Mouse (Mus musculus) A20 (cell line): ENCODE data around the gene Atad1.
"Not testable (repeated sequence)": the region's sequence is repeated elsewhere in the genome, so short reads cannot be mapped to it uniquely, and the experiment has no call there.

Experiments used
- DNase-seq: peaks from one replicate; pipeline ENCODE4 v3.0.0-alpha.2; 2011; ENCODE audit warnings: low read depth, low spot score

Atad1 gene

GRCm38 (mm10) chr19:32739686-32740085, at the start of gene Atad1:
Gene Atad1 (minus strand): TSS chr19:32739786.
- no peak for DNase-seq

- not testable (repeated sequence) for DNase-seq
Observed at GRCm38 (mm10) chr19:32788016-32788415, 48.4 kb upstream of the Atad1 start.

GRCm38 (mm10) chr19:32787388-32787787, 47.8 kb upstream of the Atad1 start:
- DNase-seq: not testable (repeated sequence)

GRCm38 (mm10) chr19:32781305-32782071, 41.9 kb upstream of the Atad1 start:
- no peak for DNase-seq

- no peak for DNase-seq
Observed at GRCm38 (mm10) chr19:32779131-32779530, 39.5 kb upstream of the Atad1 start.

- no peak for DNase-seq
Observed at GRCm38 (mm10) chr19:32778411-32778810, 38.8 kb upstream of the Atad1 start.

GRCm38 (mm10) chr19:32762493-32762892, 22.9 kb upstream of the Atad1 start:
- no peak for DNase-seq

- DNase-seq: no peak
Observed at GRCm38 (mm10) chr19:32761162-32761561, 21.6 kb upstream of the Atad1 start.

GRCm38 (mm10) chr19:32760499-32760898, 20.9 kb upstream of the Atad1 start:
- peak; percentile 81 for DNase-seq

- peak; percentile 71 for DNase-seq
Observed at GRCm38 (mm10) chr19:32759357-32760024, 19.9 kb upstream of the Atad1 start.

GRCm38 (mm10) chr19:32758793-32759161, 19.2 kb upstream of the Atad1 start:
- DNase-seq: peak; percentile 79

- peak; percentile 70 for DNase-seq
Observed at GRCm38 (mm10) chr19:32757831-32758792, 18.5 kb upstream of the Atad1 start.

- peak; percentile 97 for DNase-seq
Observed at GRCm38 (mm10) chr19:32756900-32757725, 17.5 kb upstream of the Atad1 start, which contains the start of gene Pten. Gene Pten (plus strand): TSS chr19:32757497.

- DNase-seq: no peak
Observed at GRCm38 (mm10) chr19:32756636-32756899, 17.0 kb upstream of the Atad1 start.

- DNase-seq: peak; percentile 99
Observed at GRCm38 (mm10) chr19:32755792-32756635, 16.4 kb upstream of the Atad1 start.

GRCm38 (mm10) chr19:32755104-32755791, 15.7 kb upstream of the Atad1 start:
- DNase-seq: no peak

GRCm38 (mm10) chr19:32754188-32755000, 14.8 kb upstream of the Atad1 start:
- peak; percentile 93 for DNase-seq

GRCm38 (mm10) chr19:32753386-32753785, 13.8 kb upstream of the Atad1 start:
- no peak for DNase-seq

- no peak for DNase-seq
Observed at GRCm38 (mm10) chr19:32752357-32752756, 12.8 kb upstream of the Atad1 start.
